Mouse (Mus musculus) urinary bladder, postnatal 36 days (tissue): ENCODE results near the gene Hdgfl2.

Experiments
- DNase-seq, 2 experiments: peaks; one replicate each; pipeline ENCODE4 v3.0.0; 2022; ENCODE audit warnings: low spot score in 2 of 2, mixed read lengths in 1 of 2

Gene Hdgfl2

DNA sequence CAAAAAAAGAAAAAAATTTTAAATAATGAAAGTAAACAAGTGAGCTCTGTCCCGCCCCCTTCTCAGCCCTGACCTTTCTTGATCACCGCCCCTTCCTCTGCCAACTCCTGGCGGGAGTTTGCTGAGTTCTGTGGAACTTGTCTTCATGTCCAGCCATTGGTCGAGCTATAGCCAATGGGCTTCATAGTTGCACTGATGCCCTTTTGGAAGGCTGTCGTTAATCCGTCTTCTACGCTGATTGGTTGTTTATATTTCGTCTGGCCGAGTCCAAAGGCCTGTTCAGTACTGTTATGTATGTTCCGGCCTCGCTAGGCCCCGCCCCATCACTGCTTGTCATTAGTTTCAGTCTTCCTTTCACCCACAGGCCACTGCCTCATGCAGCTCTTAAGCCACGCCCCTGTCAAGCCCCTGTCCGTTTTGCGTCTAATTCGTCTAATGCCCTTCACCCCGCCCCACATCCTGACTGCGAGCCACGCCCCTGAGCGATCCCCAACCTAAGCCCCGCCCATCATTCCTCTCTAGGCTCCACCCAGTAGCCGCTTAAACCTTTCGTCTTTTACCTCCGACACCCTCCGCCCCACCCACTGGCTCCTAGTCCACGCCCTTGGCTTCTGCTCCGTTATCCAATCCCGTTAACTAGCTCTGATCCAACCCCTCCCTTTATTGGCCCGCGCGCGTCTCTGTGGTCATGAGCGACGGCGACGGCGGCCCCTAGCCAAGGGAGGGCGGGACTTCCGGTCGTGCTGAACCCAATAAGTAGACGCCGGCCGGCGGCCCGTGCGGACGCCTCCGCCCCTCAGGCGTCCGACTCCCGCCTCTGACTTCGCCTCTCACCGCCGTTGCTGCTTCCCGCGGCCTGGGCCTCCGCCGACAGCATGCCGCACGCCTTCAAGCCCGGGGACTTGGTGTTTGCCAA lies at the start of gene Hdgfl2:
Hdgfl2 (plus strand) TSS at position 755 of the 916 bp plus-strand sequence.
- DNase-seq, result peak; percentile 99 to 100

DNA sequence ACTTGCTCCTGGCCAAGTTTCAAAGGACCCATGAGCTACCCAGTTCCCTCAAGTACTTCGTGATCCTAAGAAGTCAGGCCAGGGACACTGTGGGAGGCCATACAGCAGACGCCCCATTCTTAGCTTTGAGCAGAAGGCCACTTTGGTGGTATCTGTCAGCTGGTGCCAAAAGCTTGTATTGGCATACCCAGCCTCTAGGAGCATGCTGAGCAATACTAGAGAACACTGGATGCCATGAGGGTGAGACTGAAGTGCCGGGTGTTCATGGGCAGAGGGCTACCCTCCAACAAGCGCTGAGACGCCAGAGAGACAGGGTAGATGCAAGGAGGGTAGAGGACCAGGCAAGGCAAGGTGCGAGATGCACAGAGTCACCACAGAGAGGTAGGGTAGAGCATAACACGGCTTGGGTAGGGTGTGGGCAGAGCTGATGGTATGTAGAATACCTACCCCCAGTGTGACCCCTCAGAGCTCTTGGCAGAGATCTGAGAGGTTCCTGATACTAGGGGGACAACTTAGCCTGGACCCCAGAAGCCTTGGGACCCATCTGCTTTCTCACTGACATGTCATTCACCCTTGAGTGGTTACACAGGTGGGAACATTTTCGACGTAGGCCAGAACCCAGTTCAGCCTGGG lies 49.1 kb upstream of the Hdgfl2 start:
- no peak for DNase-seq

DNA sequence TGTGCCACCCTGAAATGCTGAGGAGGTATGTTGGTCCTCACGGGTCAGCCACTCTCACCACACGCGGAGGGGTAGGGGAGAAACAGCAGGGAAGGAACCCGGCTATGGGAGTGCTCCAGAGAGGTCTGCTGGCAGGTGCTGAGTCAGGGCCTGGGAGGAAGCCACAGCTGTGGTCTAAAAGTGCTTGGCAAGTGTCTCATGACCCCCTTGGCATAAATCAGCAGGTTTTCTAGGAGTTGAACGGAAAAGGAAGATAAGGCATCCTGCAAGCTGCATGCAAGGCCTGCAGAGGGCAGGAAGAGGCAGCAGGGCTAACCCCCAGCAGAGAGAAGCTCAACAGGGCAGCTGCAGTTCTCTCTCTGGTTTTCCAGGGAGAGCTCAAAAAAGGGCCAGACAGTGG lies 48.5 kb upstream of the Hdgfl2 start:
- no peak for DNase-seq

DNA sequence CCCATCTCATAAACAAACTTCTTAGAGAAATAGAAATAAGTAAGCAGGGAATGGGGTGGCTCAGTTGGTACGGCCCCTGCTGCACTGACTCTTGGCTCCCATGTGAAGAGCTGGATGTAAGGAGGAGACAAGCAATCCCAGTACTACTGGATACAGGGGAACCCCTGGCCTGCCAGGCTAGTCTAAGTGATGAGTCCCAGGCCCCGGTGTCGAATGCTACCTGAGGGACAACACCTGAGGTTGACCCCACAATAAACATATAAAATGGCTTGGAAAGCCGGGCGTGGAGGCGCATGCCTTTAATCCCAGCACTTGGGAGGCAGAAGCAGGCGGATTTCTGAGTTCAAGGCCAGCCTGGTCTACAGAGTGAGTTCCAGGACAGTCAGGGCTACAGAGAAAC lies 48.0 kb upstream of the Hdgfl2 start:
- no peak for DNase-seq

DNA sequence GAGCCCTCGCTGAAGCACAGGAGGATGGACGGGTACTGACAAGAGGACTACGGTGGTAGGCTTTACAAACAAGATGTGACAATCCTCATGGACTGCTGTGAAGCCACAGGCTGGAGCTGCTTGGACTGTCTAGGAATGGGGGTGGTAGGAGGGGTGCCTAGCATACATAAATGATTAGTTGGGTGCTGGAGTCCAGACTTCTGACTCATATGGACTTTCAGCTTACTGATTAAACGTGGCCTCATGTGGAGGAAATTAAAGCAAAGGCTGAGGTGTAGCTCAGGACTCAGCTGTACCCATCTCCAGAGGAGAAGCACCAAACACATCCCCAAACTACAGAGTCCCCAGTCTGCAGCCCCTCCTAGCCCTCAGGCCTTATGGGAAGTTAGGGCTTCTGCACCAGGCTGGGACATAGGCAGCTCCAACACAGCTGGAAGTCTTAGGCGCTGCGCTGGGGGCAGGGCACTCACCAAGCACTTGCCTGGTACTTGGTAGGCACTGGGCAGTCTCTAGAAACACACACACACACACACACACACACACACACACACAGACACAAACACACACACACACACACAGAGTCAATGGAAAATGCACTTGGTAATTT lies 47.2 kb upstream of the Hdgfl2 start:
- DNase-seq, result no peak

DNA sequence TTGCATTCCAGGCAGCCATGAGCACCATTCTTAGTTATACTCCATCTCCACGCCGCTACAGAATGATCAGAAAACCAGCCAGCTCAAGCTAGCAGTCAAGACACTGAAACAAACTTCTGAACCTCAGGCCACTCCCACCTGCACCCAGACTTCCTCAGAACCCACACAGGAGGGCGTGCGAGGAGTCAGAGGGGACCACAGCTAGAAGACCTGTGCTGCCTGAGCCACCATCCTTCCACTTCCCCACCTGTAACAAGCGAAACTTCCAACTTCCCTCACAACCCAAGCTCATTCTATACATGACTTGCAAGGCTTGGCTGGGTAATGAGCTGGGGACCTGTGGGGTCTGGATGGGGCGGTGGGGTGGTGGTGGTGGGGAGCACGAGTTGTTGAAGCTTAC lies 46.6 kb upstream of the Hdgfl2 start:
- no peak for DNase-seq

DNA sequence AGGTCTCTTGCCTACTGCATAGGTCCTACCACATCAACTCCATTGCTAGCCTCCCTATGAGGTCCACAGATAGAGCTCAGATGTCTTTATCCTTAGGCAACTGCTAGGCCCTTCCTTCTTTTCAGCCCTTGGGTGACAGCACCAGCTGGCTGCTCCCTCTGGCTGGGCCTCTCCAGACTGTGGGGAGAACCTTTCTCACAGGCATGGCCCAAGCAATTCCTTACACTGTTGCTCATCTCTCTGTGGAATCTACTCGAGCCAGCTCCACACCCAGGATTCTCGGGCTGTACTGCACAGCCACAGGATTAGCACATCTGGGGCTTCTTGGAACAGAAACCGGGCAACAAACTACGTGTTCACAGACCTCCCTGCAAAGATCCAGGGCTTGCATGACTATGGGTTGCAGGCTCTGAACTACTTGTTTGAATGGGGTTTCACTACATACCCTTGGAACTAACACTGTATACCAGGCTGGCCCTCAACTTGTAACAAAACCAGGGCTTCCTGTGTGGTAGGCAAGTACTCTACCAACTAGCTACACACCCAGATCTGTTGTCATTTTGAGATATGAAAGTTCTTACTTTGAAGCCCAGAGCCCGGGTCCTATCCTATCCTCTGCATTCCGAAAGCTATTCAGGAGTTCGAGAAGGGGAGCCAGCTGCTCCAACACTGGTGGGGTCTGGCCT lies 45.3 kb upstream of the Hdgfl2 start:
- DNase-seq, result no peak

DNA sequence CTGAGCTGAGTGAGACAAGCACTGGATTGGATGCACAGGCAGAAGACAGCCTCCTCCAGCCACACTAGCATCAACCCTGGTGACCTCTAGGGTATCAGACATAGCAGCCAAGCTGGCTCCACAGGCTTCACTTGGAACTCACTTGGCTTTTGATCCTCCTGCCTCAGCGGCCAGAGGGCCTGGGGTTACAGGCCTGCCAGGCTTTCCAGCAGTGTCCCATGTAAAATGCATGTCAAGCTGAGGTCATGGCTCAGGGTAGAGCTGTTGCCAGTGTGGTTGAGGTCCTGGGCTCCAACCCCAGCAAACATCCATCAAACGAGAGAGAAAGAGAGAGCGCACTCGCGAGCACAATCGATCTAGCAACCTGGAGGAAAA lies 44.7 kb upstream of the Hdgfl2 start:
- no peak for DNase-seq

DNA sequence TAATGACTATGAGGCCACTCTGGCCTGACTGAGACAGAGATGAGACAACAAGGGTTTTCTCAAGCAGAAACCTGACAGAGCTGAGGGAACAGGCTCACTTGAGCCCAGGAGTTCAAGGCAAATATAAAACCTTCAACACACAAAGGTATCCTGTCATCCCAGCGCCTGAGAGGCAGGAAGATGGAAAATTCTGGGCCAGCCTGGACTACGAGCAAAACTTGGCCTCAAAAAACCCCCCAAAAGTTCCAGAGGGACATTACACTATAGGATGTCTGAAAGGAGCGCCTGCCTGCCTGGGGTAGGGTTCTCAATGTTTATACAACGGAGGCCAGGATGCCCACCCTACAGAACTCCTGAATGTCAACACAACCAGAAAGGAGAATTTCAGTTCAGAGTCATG lies 44.2 kb upstream of the Hdgfl2 start:
- no peak for DNase-seq

DNA sequence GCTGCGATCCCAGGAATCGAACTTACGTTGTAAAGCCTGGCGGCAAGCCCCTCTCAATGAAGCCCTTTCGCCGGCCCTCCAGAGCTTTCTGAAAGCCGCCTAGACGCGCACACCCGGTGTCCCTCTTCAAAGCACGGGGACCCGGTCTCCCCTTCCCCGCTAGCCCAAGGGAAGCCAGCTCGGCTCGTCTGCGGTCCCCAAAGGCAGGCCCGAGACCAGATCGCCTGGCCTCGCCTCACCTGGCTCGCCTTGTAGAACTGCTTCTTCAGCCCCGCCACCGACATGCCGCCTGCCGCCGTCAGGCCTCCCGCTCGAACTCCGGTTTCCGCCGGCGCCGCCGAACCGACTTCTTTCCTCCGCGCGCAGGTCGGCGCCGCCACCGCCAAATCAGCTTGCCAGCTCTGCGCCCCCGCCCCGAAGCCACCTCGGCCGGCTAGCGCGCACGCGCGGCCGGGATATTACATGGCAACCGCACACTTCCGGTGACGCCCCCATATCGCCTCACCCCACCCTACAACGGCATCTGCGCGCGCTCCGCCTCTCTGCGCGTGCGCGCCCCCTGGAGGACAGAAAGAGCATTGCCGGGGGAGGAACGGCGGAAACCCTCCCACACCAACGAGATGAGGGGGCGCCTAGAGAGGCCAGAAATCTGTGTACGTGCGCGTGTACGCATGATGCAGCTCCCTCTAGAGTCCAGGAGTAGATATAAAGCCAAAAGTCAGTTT lies 43.1 kb upstream of the Hdgfl2 start, which contains the start of gene Sh3gl1:
Sh3gl1 (minus strand) TSS at position 460 of the 725 bp plus-strand sequence.
- DNase-seq, result peak; percentile 98 to 99

DNA sequence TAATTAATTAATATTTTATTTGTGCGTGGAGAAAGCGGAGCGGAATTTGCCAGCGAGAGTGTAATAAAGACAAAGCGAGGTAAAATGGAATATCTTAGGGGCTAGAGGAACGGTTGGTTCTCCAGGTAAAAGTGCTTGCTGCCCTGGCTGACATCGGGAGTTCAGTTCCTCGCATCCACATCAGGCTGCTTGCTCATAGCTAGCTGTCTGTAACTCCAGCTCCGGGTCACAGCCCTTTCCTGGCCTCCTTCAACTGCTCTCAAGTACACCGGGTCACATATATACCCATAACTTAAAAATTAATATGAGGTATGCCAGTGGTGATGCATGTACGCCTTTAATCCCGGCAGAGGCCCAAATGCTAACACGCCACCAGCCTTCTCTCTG lies 42.5 kb upstream of the Hdgfl2 start:
- no peak for DNase-seq

DNA sequence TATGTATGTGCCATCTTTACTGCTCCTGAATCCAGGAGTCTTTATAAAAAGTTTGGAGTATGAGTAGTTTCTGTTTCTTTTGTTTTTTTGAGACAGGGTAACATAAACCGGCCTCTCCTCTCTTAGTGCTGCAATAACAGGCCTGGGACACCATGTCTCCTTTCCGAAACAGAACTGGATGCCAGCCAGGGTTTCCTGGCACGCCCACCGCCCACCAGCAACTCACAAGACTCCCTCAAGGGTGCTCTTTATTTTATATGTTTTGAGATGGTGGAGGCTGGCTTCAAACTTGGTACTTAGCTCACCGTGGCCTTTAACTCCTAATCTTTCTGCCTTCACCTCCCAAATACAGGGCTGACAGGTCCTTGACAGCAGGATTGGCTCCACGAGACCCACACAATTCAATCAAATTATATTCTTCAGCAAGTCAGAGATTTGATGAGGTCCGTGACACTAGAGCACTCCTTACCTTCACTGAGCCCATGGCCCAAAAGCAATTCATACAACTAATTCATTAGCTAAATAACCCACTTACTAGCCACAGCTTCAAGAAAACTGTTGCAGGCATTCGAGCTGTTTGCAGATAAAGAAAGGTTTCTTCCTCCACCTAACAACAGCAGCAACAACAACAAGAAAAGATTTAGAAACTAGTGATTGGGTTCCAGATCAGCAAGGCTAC lies 40.7 kb upstream of the Hdgfl2 start:
- DNase-seq, result no peak

DNA sequence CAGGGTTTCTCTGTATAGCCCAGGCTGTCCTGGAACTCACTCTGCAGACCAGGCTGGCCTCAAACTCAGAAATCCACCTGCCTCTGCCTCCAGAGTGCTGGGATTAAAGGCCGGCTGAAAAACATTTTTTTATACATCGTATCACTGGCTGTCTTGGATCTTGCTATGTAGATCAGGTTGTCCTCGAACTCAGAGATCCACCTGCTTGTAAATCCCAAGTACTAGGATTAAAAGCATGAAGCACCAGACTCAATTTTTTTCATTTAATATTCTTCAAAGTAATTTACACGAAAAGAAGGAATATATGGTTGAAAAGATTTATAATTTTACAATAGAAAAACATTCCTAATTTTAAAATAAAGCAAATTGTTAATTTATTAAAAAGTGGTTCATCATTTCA lies 40.1 kb upstream of the Hdgfl2 start:
- DNase-seq, result no peak

DNA sequence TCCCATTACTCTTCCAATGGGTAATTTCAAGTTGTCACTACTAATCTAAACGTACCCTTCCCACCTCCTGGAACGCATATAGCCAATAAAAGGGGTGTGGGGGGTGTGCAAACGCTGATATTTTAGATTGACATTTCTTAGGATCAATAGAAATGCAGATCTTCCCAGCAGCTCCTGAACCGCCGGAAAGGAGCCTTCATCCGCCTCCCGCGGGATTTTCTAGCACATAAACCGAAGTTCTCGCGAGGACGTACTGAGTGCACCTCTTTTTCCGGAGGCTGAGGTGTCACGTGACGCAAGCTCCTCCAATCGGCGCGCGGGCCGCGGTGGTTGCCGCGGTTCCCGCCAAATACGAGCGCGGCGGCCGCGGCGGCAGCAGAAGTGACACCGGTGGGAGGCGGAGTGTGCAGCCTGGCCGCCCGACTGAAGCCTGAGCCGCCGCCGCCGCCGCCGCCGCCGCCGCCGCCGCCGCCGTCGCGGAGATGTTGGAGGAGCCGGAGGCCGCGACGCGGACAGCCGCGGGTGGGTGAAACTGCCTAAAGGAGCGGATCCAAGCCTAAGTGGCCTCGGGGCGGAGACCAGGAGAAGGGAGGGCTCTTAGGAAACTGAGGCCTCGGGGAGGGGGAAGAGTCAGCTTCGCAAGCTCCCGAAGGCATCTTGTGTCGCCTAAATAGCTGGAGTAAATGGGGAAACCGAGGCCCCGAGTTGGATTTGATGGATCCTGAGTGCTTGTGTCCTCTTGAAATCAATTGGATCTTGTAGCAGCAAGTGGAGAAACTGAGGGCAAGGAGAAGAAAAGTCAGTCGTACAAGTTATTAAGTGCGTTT lies 39.2 kb upstream of the Hdgfl2 start, which contains the start of gene Chaf1a:
Chaf1a (plus strand) TSS at position 410 of the 827 bp plus-strand sequence.
- peak; percentile 91 to 97 for DNase-seq

DNA sequence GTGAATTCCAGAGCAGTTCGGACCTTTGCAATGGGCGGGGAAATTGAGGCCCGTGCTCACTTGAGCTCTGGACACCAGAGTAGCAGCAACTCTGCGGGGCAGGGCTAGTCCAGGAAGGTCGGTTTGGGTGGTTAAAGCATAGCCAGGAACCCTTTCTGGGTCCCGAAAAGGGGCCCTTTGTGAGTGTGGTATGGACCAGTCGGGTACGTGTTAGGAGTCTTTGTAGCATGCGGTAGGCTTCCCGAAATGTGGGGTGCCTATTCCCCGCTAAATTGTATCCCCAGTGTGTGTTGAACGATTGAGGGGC lies 38.6 kb upstream of the Hdgfl2 start:
- no peak for DNase-seq

DNA sequence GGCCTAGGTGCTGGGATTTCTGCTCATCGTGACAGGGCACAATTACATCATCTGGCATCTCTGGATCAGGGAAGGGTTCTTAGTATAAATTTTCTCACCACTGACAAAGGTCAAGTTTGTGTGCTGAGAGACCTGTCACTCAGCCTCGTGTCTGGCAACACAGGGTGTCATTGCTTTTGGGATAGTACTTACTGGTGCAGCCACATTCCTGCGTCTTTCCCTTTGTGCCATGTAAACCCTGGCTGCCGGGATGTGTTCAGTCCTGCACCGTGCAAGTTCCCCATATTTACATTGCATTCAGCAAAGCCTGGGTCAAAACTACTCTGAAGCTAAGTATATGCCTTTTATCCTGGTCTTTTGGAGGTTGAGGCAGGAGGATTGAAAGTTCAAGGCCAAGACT lies 28.1 kb upstream of the Hdgfl2 start:
- DNase-seq, result no peak

DNA sequence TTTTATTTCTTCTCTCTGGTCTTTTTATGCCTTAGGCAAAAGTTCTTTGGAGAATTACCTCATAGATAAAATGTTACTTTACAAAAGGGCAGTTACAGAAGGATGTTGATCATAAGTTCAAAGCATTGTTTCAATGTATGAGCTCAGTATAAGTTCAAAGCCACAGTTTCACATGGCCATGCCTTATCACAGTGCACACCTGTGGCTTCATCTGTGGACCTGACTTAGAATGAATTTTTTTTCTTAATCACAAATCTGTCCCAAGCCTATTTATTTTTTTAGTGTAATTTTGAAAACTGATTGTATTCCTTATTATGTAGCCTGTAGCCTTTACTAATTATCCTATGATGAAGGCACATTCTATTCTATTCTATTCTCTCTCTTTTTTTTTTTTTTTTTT lies 24.5 kb upstream of the Hdgfl2 start:
- DNase-seq, result no peak

DNA sequence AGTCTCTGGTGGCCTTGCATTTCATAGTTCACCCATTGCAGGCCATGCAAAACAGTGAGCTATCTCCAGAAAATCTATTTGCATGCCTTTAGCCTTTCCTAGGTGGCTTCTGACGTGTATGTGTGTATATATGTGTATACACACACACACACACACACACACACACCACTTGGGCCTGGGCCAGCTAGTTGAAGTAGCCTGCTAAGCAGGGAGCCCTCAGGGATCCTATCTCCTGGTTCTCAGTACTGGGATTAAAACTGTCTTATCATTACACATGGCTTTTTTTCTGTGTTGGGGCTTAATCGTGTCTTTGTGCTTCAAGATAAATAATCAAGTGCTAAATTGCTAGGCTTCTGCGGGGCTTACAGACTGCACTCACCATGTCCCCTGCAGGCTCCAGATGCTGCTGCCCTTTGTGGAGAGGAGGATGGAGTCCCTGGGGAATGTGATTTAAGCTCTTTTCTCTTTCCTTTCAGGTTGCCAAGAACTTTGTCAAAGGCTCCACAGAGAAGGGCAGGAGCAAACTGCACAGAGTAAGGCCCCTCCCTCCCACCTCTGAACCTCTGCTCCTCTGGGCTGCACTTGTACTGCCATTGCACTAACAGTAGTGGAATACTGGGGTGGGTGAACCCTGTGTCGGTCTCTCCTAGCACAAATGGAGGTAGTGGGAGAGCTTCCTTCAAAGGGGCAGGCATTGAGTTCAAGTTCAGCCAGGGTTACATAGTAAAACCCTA lies 23.3 kb upstream of the Hdgfl2 start:
- DNase-seq, result no peak

DNA sequence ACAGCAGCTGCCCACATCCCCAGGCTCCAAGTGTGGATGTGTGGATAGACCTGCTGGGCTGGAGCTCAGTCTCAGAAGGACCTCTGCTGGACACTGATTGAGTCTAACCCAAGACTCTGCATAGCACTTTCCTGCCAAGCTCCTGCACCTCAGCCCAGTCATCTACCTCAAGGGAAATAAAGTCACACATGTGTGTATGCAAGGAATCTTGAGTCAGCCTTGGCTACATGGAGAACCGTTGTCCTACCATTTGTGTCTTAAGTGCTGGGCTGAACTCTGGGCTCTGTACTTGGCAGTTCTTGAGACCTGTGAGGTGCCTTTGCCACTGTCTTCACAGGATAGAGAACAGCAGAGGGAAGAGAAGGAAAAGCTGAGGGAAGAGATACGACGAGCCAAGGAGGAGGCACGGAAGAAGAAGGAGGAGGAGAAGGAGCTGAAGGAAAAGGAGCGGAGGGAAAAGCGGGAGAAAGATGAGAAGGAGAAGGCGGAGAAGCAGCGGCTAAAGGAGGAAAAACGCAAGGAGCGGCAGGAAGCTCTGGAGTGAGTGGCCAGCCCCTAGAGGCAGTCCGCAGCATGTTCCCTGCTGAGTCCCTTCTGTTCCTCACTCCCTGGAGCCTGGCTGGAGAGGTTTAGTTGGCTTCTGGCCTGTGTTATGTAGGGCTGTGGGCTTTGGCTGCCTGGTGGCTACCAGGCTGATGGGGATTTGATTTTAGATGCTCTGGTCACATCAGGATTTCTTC lies 21.9 kb upstream of the Hdgfl2 start:
- no peak for DNase-seq
